Mouse (Mus musculus) liver (tissue): ENCODE results near the gene Fes.
"Not testable (repeated sequence)": the region's sequence is repeated elsewhere in the genome, so short reads cannot be mapped to it uniquely, and the experiment has no call there.

Experiments
- DNase-seq: peaks from one replicate; pipeline ENCODE4 v3.0.0-alpha.2; 2020; ENCODE audit warnings: mixed read lengths

Gene Fes

DNA sequence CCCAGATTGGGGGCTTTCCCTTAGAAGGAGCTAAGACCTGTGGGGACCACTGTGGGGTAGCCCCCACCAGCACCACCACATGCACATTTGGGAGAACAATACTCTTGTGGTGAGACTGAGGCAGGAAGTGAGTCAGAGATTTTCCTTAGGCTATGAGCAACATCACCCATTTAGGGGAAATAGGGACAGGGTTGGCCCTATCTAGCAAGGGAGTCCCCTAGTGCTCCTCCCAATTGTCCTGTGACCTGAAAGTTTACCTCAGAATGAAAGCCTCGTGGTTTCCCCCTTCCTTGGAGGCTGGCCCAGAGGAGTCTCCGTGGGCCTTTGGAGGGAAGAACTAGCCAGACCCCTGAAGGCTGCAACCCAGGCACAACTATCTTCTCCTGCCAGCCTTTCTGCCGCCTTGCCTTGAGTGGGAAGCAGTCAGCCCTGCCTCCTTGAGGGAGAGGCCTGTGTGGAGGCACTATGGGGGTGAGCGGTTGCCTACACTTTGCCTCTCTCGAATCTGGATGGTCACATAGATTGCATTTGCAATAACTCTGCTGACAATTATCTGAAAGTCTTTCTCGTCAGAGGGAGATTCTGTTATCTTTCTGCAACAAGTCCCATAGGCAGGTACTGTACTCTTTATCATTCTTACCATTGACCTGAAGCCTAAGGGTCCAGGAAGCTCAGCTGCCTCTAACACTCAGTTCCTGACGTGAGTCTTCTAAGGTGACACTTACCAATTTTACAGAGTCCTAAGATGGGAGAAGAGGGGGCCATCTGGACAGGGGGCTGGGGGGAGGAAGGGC lies 16.6 kb upstream of the Fes start:
- no peak for DNase-seq

DNA sequence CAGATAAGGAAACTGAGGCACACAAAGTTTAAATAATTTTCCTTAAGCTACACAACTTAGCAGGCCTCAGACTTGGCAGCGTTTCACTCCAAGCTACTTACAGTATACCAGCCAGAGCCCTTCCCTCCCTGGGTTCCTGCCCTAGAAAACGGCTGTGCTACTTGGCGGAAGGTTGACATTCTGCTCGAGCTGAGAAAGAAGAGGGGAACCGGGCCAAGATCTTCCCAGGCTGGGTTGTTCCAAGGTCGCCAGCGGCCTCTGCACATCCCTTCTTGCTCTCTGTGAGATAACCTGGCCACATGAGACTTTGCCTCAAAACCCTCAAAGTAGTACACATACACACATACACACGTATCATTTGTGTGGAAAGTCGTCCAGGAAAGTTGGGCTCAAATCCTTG lies 15.8 kb upstream of the Fes start:
- no peak for DNase-seq

DNA sequence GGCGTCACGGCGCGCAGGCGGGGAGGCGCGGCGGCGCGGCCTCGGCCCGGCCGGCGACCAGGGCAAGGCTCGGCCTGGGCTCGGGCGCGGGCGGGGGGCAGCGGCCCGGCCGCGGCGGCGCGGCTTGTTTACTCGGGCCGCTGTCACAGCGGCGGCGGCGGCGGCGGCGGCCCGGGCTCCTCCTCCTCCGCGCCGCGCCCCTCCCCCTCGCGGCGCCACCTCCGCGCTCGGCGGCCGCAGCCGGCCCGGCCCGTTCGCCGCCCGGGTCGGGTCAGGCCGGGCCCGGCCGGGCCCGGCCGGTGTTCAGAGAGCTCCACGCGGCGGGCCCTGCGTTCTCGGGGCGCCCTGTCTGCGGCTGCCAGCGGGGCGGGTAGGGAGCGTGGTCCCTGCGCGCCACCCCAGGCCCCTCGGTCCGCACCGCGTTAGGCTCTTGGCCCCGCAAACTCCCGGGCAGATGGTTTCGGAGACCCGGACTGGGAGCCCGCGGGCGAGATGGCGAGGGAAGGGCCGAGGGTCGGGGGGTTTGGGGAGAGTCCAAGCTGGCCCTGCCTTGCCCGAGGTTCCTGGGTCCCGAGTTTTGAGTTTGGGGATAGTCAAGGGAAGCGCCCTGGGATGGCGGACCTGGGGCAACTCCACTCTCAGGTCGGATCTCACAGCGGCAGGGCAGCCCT lies 15.0 kb upstream of the Fes start:
- peak; percentile 66 for DNase-seq

DNA sequence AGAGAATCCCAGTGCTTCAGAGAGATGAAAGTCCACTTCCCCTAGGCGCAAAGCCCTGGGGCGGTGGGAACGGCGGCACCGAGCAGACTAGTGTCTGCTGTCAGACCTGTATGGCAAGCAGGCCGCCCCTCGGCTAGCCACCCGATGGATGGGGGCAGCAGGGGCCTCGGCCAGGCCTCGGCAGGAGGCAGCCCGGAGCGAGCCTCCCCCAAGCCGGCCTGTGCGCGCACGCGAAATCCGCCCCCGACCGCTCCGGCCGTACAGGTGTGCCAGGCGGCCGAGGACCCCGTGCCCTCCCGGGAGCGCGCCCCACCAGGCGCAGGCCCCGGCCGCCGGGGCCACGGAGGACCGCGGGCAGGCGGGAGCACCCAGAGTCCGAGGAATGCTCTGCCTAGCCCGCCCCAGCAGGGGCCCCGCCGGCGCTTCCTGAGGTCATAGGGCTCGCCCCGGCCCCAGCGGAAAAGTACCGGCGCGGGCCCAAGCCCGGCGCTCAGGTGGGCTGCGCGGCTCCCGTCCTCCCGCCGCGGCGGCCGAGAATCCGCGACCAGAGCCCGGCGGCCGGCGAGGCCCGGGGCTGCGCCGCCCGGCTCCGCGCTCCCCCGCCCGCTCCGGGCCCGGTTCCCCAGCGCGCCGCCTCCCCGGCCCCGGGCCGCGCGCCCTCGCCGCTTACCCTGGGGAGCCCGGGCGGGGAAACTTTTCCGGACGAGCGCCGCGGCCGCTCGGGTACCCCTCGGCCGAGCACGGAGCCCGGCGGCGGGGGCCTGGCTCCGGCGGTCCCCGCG lies 14.3 kb upstream of the Fes start:
- peak; percentile 33 for DNase-seq

DNA sequence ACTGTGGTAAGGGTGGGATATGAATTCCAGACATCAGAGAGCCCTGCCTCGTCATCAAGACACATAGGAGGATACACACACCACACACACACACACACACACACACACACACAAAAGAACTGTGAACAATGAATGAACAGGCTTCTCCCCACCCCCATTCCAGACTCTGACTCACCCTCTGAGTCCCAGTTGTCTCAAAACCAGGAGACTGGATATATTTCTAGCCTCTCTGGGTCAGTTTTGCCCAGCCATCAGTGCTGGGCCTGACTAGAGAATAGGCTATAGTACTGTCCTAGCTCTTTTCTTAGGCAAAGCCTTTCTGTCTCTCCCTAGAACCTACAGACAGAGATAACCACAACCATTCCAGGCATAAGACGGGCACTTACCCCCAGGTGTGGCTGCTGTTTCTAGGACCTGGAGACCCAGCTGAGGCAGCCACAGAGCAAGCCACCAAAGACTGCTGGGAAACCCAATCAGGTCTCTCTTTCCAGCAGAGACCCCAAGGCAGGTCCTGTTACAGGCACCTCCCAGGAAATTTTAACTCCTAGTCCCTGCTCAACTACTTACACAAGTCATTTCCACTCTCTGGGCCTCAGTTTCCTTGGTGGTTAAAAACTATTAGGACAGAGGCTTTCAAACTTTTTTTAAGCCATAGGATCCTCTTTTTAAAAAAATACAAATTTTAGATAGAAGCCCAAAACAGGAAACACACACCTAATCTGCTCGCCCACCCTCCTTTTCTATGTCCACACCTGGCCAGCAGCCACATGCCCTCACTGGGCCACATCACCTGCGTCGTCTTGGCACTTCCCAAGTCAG lies 13.5 kb upstream of the Fes start:
- no peak for DNase-seq

DNA sequence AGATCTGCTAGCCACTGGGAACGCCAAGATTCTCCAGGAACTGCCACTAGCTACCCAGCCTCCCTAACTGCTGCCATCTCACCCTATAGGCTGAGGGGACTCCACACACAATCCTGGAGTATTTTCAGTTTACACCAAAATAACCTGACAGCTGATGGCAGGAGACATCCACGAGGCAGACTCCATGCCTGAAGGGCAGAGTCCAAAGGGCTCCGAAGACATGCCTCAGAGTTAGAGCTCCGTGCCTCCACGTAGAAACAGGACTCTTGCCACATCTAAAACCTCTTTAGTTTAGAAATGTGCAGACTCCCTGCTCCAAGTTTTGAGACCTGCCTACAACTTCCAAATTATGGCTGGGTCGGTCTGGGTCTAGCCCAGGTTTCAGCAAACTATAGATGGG lies 12.8 kb upstream of the Fes start:
- no peak for DNase-seq

DNA sequence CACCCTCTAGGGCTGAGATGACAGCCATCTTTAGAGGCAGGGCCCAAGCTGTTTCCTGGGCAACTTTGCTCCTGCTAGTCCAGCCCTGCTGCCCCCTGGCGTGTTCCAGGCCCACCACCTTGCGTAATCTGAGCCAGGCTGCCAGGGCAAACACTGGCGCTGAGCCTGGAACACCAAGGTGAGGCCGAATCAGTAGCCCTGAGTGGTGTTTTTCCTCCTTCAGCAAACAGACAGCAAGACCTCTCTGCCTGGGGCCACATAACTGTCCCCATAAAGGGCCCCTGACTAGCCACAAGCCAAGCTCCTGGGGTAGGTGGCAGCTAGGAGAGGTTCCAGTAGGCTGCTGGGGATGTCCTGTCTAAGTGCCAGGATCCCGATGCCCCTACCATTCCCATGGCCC lies 12.4 kb upstream of the Fes start:
- peak; percentile 53 for DNase-seq

DNA sequence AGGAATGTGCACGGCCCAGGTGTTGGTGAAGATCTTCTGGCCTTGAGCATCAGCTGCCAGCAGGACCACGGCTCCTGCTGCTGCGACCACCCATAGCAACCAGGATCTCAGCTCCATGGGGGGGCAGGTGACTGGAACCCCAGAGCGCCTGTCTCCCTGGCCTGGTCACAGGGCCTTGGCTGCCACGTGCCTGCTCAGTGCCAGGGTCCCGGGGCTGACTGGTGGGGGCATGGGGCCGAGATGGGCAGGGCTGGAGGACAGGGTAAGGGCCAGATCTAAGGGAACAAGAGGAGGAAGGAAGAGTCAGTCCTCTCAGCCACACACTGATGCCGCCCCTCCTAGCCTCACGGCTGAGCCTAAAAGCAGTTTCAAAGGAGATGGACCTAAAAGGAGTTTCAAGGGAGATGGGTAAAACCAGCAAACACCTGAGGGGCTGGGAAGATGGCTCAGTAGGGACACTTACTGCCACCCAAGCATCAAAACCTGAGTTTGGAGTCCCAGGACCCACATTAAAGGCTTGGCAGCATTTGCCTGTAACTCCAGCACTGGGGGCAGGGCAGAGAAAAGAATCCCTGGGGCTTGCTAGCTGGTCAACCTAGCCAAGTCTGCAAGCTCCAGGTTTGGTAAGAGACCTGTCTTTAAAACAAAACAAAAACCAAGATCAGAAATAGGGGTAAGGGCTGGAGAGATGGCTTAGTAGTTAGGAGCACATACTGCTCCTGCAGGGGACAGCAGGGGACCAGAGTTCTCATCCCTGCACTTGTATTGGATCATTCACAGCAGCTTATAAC lies 11.1 kb upstream of the Fes start:
- no peak for DNase-seq

DNA sequence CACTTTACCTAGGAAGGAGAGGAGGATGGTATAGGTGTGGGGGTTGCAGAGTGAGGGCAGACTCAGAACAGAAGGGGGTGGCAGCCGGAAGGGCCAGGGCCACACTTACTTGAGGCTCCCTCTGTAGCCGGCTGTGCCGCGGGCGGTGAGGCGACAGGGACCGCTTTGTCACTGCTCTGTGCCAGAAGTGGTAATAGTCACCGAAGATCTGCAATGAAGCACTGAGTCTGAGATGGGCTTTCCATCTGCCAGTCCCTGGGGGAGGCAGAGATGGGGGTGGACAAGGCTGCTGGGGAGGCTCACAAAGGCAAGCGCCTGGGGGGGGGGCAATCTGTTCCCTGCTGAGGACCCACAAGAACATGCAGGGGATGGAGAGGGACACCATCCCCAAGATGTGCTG lies 10.2 kb upstream of the Fes start:
- no peak for DNase-seq

DNA sequence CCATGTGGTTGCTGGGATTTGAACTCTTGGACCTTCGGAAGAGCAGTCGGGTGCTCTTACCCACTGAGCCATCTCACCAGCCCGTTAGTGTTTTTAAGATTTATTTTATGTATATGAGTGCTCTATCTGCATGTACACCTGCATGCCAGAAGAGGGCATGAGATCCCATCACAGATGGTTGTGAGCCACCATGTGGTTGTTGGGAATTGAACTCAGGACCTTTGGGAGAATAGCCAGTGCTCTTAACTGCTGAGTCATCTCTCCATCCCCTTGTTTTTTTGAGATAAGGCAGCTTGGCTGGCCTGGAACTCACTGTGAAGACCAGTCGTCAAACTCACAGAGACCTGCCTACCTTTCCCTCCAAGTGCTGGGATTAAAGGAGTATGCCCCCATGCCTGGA lies 8.7 kb upstream of the Fes start:
- not testable (repeated sequence) for DNase-seq

DNA sequence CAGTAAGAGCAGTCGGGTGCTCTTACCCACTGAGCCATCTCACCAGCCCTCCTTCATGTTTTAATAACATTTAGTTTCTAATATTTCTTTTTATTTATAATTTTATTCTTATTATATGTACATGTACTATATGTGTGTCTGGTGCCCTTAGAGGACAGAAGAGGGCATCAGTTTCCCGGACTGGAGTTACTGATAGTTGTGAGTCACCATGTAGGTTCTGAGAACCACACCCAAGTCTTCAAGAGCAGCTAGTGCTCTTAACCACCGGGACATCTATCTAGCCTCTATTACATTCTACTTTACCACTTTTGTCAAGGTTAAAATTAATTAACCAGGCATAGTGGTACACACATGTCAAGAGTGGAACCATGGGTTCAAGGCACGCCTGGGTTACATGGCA lies 6.9 kb upstream of the Fes start:
- no peak for DNase-seq

DNA sequence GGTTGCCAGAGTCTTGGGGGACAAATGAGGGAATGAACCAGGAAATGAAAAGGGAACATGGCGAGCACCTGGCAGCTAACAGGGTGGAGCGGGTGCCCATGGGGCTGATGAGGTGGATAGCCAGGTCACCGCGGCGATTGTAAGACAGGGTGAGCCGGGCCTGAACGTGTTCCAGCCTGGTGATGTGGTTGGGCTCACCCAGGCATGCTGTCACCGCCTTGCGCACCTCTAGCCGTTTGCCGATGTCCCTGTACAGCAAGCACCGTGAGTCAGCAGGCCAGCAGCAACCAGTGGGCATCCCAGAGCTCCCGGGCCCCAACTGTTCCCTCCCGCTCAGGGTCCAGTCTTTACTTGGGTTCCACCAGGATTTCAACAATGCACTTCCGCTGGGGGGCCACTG lies 4.4 kb upstream of the Fes start:
- no peak for DNase-seq

DNA sequence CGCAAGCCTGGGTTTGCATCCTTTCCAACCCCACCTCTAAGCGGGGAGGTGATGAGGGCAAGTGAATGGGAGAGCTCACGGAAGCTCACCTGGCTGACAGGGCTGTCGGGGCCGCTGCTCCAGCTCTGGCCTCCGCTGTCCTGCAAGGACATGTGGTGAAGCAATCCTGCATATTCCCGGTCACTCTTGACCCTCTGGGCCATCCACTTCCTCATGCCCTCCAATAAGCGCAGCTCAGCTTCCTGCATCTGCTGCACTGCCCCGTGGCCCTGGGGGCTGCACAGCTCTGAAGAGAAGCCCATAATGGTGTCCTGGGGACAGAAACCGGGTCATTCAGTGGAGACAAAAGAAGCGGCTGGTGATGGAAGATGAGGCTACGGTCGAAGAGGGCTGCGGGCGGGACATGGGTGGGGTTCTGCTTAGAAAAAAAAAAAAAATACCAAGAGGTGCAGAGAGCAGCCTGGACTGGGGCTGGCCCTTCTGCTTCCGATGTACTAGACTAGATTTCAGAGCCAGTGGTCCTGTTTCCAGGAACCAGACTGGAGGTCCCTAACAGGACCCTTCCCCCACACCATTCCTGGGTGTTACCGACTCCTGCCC lies 613 bp downstream of the Fes start:
- no peak for DNase-seq

DNA sequence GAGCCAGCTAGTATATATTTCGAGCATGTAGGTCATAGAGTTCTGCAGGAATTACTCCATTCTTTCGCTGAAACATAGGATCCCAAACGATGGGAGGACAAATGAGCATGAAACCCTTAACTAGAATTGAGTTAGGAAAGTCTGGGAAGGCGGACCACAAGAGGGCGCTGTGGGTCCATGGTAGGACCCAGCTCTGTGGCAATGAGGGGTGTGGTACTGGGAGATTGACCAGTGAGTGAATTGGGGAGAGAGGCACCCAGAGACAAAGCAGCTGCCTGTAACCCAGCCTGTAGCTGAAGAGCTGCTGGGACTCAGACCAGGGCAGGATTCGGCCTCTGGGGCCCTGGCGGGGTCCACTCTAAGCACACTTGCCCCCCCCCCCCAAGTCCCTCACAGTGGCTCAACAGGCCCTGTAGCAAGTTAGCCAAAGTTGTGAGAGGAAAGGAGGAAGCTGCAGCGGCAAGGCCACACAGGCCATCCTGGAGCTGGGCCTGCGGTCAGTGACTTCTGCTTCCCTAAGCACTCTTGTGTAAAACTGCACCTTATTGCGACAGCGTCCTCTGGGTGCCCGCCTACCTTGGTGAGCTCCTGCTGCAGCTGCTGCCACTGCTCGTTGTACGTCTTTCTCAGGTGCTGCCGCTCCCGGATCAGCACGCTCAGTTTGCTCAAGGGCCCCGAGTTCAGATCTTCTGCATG lies 1.4 kb downstream of the Fes start:
- peak; percentile 87 for DNase-seq

DNA sequence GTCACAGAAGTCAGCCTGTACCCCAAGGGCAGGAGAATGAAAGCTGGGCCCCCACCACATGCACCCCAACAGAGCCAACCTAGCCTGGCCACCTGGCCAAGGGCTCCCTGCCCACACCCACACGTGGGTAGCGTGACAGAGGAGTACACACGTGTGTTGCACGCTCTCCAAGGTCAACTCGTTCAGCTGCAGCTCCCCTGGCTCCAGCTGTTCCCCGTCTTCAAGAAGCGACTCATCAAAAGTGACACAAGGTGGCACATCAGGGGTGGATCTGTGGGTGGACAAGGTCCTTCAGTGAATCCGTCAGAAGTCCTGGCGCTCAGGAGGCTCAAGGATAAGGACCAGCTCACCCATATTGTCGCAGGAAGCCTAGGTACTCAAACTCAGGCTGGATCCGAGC lies 4.8 kb downstream of the Fes start:
- DNase-seq, result no peak

DNA sequence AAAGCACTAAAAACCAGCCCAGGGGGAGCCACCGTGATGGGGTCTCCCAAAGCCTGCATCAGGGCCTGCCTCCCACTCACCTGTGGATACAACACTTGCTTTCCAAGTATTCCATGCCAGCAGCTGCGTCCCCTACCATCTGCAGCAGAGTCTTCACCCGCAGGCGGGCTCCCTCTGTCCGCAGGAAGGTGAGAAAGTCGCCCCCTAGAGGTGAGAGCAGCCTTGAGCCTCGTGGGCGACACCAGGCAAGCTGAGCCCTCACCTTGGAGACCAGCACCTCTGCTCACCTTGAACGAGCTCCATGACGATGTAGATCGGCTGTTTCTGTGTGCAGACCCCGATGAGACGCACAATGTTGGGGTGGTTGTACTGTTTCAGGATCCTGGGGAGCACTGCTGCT lies 8.2 kb downstream of the Fes start:
- DNase-seq, result peak; percentile 46

DNA sequence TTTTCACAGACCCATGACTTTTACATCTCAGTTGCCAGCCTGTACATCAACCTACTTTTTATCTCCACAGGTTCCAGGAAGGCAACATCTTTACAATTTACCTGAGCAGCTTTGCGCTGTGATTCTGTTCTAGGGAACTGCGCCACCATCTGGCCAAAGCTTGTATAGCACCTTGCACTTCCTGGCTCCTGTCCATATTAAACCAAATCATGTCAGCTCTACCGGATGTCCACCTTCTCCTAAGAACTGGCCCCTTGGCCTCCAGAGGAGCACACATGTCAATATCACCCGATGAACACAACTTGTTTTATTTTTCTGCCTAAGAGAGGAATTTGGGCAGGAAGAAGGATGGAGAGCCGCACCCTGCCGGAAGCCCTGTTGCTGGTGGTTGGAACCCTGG lies 10.3 kb downstream of the Fes start:
- peak; percentile 65 for DNase-seq

DNA sequence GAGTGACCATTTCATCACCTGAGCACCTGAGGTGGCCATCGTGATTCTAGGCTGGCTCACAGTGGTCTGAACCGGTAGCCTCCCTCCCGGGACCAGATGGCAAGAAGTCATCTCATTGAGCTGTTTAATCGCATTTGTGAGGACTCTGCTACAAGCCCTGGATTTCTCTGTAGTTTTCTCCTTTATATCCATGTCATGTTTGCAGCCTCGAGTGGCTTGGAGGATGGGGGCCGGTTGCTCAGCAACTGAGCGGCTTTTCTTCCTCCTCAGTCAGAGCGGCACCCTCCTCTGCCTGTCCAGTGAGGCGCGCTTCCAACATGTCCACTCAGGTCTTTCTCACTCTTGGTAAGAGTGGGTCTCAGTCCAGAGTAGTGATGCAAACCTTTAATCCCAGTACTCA lies 11.6 kb downstream of the Fes start:
- DNase-seq, result no peak

DNA sequence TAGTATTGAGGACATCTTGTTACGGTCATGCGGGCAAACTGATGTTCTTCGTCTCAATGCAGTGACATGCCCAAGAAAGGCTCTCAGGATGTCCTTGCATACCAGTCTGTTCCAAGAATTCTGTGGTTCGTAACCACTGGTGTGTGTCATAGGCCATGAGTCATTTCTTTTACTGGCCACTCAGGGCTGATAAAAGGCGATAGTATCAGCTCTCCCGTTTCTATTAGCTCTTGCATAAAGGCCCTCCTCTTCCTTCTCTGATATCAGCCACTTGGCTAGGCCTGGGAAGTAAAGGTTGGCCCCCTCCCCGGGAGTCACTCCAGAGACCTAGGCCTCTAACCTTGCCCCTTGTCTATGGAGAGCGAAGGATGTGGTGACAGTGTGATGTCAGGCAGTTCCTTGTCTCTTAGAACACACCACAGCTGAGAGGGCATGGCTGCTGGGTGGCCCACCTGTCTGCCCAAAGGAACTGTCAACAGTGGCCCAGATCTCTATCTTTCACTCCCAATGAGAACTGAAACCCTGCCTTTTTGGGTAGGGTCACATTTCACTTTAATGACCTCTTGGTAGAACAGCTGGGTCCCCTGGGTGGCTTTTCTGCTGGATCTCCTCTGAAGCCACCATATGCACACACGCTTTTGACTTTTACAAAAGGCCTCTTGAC lies 12.2 kb downstream of the Fes start:
- no peak for DNase-seq

DNA sequence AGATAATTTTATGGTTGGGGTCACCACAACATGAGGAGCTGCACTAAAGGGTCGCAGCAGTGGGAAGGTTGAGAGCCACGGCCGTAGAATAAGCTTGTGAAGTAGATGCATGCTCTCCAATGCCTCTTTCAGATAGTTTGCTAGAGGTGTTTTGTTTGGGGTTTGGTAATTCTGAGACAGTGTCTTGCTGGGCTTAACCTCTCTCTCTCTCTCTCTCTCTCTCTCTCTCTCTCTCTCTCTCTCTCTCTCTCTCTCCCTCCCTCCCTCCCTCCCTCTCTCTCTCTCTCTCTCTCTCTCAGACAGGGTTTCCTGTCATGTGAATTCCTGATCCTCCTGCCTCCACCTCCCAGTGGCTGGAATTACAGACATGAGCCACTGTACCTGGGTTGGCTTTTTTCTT lies 13.0 kb downstream of the Fes start:
- no peak for DNase-seq

DNA sequence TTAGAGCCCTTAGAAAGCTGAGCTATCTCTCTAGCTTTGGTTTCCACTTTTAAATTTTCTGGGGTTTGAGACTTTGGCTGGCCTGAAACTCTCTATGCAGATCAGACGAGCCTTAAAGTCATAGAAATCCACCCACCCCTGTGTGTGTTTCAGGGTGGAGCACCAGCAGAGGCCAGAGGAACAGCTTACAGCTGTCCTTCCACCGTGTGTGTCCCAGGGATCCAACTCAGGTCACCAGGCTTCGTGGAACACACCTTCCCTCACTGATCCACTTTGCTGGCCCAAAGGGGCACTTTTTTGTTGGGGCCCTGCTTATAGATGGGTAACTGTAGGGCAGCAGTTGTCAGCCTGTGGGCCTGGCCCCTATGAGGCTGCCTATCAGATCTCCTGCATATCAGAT lies 13.5 kb downstream of the Fes start:
- no peak for DNase-seq
